Mouse (Mus musculus): ENCODE measurements around the gene Rab30. TPM values are rescaled to one million over a fixed set of nuclear protein-coding genes. Genes with fewer than 3 reads are reported as not detected.

Rab30 gene
- total and polyA plus RNA-seq, 3 experiments: 39.1 to 105 (median 66.2) TPM

GRCm38 (mm10) chr7:92893478-92893877 lies 152.1 kb downstream of the Rab30 start:
- no peak overlapping the region for H3K27ac ChIP-seq (ENCODE audit: insufficient read depth, low read depth)
- H3K9ac ChIP-seq (ENCODE audit: insufficient read depth, low read depth): no peak overlapping the region
- no peak overlapping the region for H3K4me3 ChIP-seq (replicated peaks in 1 of 3; ENCODE audit: low read depth in 2 of 3, low read length in 2 of 3, poor library complexity in 1 of 3)
- no peak overlapping the region for H3K4me2 ChIP-seq (ENCODE audit: insufficient read depth, low read depth, poor library complexity, severe bottlenecking)
- H3K9me3 ChIP-seq (replicated peaks; ENCODE audit: low read length): no peaks in the 10 kb centered on the region
- in situ Hi-C loops (cut with MboI; ENCODE audit: low pct_ligation_motif_present, low pct_unique_long_range_greater_than_20kb, low sequenced_read_pairs): loop anchor here (10.0 kb wide), 1 partner anchor 71 kb away; no protein-coding TSS in a partner anchor
- dilution Hi-C loops (cut with MboI; ENCODE audit: extremely low pct_ligation_motif_present, extremely low pct_unique_long_range_greater_than_20kb, low sequenced_read_pairs): no loop called here
- DNase-seq (ENCODE audit: extremely low read depth): peak; percentile 31
- peaks cover 0 to 27% of the 10 kb centered on the region in 2 experiments for H3K36me3 ChIP-seq (replicated peaks in 1 of 2; ENCODE audit: control insufficient read depth in 1 of 2, insufficient read depth in 1 of 2, low read length in 1 of 2)
- no peak for TF ChIP-seq POLR2AphosphoS2 (IDR thresholded peaks at IDR 0.05; ENCODE audit: low read depth, low read length)
- TF ChIP-seq GABPA (IDR thresholded peaks at IDR 0.05; ENCODE audit: insufficient replicate concordance, low read depth, low read length): no peak
- TF ChIP-seq JUND (conservative IDR thresholded peaks at IDR 0.05; ENCODE audit: low read depth, low read length): no peak
- TF ChIP-seq CHD2 (IDR thresholded peaks at IDR 0.05; ENCODE audit: low read length): no peak
- TF ChIP-seq HCFC1 (IDR thresholded peaks at IDR 0.05; ENCODE audit: low read depth, low read length): no peak
- TF ChIP-seq ZMIZ1 (IDR thresholded peaks at IDR 0.05; ENCODE audit: low read depth, low read length): no peak
- TF ChIP-seq NELFE (IDR thresholded peaks at IDR 0.05; ENCODE audit: low read depth, low read length): no peak
- peak; percentile 85 for TF ChIP-seq RAD21 (IDR thresholded peaks at IDR 0.05; ENCODE audit: low read depth, low read length)
- no peak for TF ChIP-seq USF2 (conservative IDR thresholded peaks at IDR 0.05; ENCODE audit: low read depth, low read length)
- no peak for TF ChIP-seq MAZ (IDR thresholded peaks at IDR 0.05; ENCODE audit: low read depth, low read length)
- no peak for TF ChIP-seq POLR2A (IDR thresholded peaks at IDR 0.05; ENCODE audit: low read depth, low read length)
- TF ChIP-seq SIN3A (IDR thresholded peaks at IDR 0.05; ENCODE audit: low read length): no peak; the same call in 1 of the 2 replicates
- TF ChIP-seq CHD1 (IDR thresholded peaks at IDR 0.05; ENCODE audit: low read depth, low read length): no peak
- TF ChIP-seq KAT2A (IDR thresholded peaks at IDR 0.05; ENCODE audit: insufficient replicate concordance, low read length): no peak
- TF ChIP-seq MAFK (IDR thresholded peaks at IDR 0.05; ENCODE audit: insufficient replicate concordance, low read length): no peak
- no peak for TF ChIP-seq MEF2A (IDR thresholded peaks at IDR 0.05; ENCODE audit: borderline replicate concordance, low read depth, low read length)
- no peak for TF ChIP-seq ZKSCAN1 (IDR thresholded peaks at IDR 0.05; ENCODE audit: borderline replicate concordance, low read depth, low read length)
- no peak for TF ChIP-seq TCF12 (IDR thresholded peaks at IDR 0.05; ENCODE audit: low read depth, low read length)
- TF ChIP-seq SMC3 (IDR thresholded peaks at IDR 0.05; ENCODE audit: low read depth, low read length): peak; percentile 90
- TF ChIP-seq ZC3H11A (IDR thresholded peaks at IDR 0.05; ENCODE audit: low read depth, low read length): peak; percentile 51
- TF ChIP-seq BHLHE40 (IDR thresholded peaks at IDR 0.05; ENCODE audit: low read depth, low read length): no peak
- TF ChIP-seq NRF1 (IDR thresholded peaks at IDR 0.05; ENCODE audit: low read depth, low read length): no peak
- 0 out of 2 replicates have a peak, but pooled peaks have one; percentile 11 for TF ChIP-seq ELF1 (IDR thresholded peaks at IDR 0.05; ENCODE audit: low read depth, low read length)
- TF ChIP-seq MAX (IDR thresholded peaks at IDR 0.05; ENCODE audit: low read length): peak; percentile 48; the same call in 1 of the 2 replicates
- no peak for TF ChIP-seq UBTF (IDR thresholded peaks at IDR 0.05; ENCODE audit: low read depth, low read length)
- peak; percentile 29 to 88; a peak in 2 of 4 replicates for TF ChIP-seq CTCF (conservative IDR thresholded peaks at IDR 0.05 in 1 of 2, IDR thresholded peaks at IDR 0.05 in 1 of 2; ENCODE audit: low read depth in 2 of 2, low read length in 2 of 2)
- TF ChIP-seq TBP (conservative IDR thresholded peaks at IDR 0.05; ENCODE audit: low read depth, low read length): no peak
- TF ChIP-seq USF1 (IDR thresholded peaks at IDR 0.05; ENCODE audit: low read depth, low read length): no peak
- TF ChIP-seq MXI1 (IDR thresholded peaks at IDR 0.05; ENCODE audit: low read depth, low read length): peak; percentile 43; the same call in 1 of the 2 replicates
- TF ChIP-seq ZNF384 (IDR thresholded peaks at IDR 0.05; ENCODE audit: low read depth, low read length): no peak
- peak; percentile 94 for TF ChIP-seq MYC (IDR thresholded peaks at IDR 0.05; ENCODE audit: low read depth, low read length)
- no peak for TF ChIP-seq EP300 (IDR thresholded peaks at IDR 0.05; ENCODE audit: low read length)
- TF ChIP-seq JUN (IDR thresholded peaks at IDR 0.05; ENCODE audit: insufficient read depth, low read depth, low read length): no peak
- 0 out of 2 replicates have a peak, but pooled peaks have one; percentile 25 for TF ChIP-seq IRF4 (IDR thresholded peaks at IDR 0.05; ENCODE audit: low read depth, low read length)
- no peak for TF ChIP-seq PAX5 (IDR thresholded peaks at IDR 0.05; ENCODE audit: low read length)
- TF ChIP-seq E2F4 (IDR thresholded peaks at IDR 0.05; ENCODE audit: insufficient replicate concordance, low read depth, low read length): 0 out of 2 replicates have a peak, but pooled peaks have one; percentile 32
- TF ChIP-seq ETS1 (conservative IDR thresholded peaks at IDR 0.05; ENCODE audit: low read depth, low read length): no peak
- TF ChIP-seq RCOR1 (conservative IDR thresholded peaks at IDR 0.05; ENCODE audit: low read depth, low read length): no peak
- H3K79me2 ChIP-seq (replicated peaks; ENCODE audit: control insufficient read depth, extremely low read depth, insufficient read depth, poor library complexity, severe bottlenecking): no peaks in the 10 kb centered on the region; the same call in 1 of the 2 replicates
- H3K27me3 ChIP-seq (replicated peaks): no peaks in the 10 kb centered on the region
- peaks cover 2 to 9% of the 10 kb centered on the region in 2 experiments; a peak in 1 of 4 replicates for H3K4me1 ChIP-seq (ENCODE audit: control insufficient read depth in 1 of 2, insufficient read depth in 2 of 2)
